Mouse (Mus musculus): ENCODE results near the gene Mtch1. TPM values are rescaled to one million over a fixed set of nuclear protein-coding genes. Genes with fewer than 3 reads are reported as not detected.
"Not testable (repeated sequence)": the region's sequence is repeated elsewhere in the genome, so short reads cannot be mapped to it uniquely, and the experiment has no call there.

Gene Mtch1
- polyA plus RNA-seq (2012), result 10.3 and 12.7 TPM in 2 replicates

GRCm38 (mm10) chr17:29347645-29348256 is at the start of gene Mtch1:
Gene Mtch1 (minus strand): TSS chr17:29347934.
- no peaks in the 10 kb centered on the region for H3K9me3 ChIP-seq (ENCODE audit: control insufficient read depth, low read length)
- peaks cover 35% of the 10 kb centered on the region for H3K4me1 ChIP-seq (ENCODE audit: control insufficient read depth)
- H3K27me3 ChIP-seq (ENCODE audit: control insufficient read depth), result no peaks in the 10 kb centered on the region
- H3K4me3 ChIP-seq (replicated peaks), result peak within 1 kb of the TSS; percentile 77
- peaks cover 24% of the 10 kb centered on the region for H3K36me3 ChIP-seq (ENCODE audit: control insufficient read depth)
- no peak for TF ChIP-seq TAL1 (IDR thresholded peaks at IDR 0.05; ENCODE audit: low read length)

DNA sequence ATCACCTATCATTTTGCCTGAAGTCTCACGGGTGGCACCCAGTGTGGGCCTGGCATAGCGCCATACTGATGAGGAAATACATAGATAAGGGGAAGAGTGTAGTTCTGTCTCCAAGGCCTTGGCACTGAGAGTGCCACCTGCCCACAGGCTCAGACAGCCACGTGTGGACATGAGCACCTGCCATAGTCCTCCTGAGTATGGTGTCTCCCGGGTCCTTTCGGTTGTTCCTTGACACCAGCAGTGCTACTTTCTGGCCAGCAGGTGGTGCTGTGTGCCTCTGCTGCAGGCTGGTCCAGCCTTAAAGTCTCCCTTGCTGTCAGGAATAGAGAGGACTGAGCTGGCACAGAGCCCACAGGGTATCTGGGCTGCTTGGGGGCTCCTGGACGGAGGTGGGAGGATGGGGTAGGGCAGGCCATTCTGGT is 49.1 kb upstream of the Mtch1 start:
- H3K9me3 ChIP-seq (ENCODE audit: control insufficient read depth, low read length), result no peaks in the 10 kb centered on the region
- H3K36me3 ChIP-seq (ENCODE audit: control insufficient read depth), result no peaks in the 10 kb centered on the region
- TF ChIP-seq GATA1 (IDR thresholded peaks at IDR 0.05; ENCODE audit: low read length) (no peak), TAL1 (IDR thresholded peaks at IDR 0.05; ENCODE audit: low read length) (no peak)
- peaks cover 7% of the 10 kb centered on the region for H3K27me3 ChIP-seq (ENCODE audit: control insufficient read depth)
- peak overlapping the region; percentile 26 for H3K4me3 ChIP-seq (replicated peaks)
- peaks cover 76% of the 10 kb centered on the region for H3K4me1 ChIP-seq (ENCODE audit: control insufficient read depth)

- Histone ChIP-seq H3K27me3 (ENCODE audit: control insufficient read depth) (peaks cover 5% of the 10 kb centered on the region), H3K9me3 (ENCODE audit: control insufficient read depth, low read length) (no peaks in the 10 kb centered on the region), H3K4me3 (replicated peaks) (no peak overlapping the region), H3K4me1 (ENCODE audit: control insufficient read depth) (peaks cover 80% of the 10 kb centered on the region), H3K36me3 (ENCODE audit: control insufficient read depth) (no peaks in the 10 kb centered on the region)
- TF ChIP-seq GATA1 (IDR thresholded peaks at IDR 0.05; ENCODE audit: low read length), result no peak
- TF ChIP-seq TAL1 (IDR thresholded peaks at IDR 0.05; ENCODE audit: low read length), result no peak
These were observed 48.5 kb upstream of the Mtch1 start for GRCm38 (mm10) chr17:29396056-29396799.

DNA sequence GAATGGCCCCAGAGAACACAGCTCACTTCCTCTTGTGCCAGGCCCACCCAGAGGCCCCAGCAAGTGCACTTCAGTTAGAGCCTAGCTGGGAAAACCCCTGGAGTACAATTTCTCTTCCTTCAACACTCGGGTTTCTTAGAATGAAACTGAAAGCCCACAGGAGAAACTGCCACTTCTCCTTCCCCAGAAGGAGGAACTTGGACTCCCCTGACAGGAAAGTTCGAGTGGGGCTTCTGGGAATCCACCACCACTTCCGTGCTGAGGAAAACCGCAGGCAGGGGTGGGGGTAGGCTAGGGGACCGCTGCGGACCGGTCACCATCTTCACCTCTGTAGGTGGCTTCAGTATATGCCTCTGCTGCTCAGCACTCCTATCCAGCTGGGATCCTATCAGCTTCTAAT is 47.6 kb upstream of the Mtch1 start:
- H3K4me3 ChIP-seq (replicated peaks), result no peak overlapping the region
- no peaks in the 10 kb centered on the region for H3K36me3 ChIP-seq (ENCODE audit: control insufficient read depth)
- peaks cover 81% of the 10 kb centered on the region for H3K4me1 ChIP-seq (ENCODE audit: control insufficient read depth)
- no peak for TF ChIP-seq GATA1 (IDR thresholded peaks at IDR 0.05; ENCODE audit: low read length)
- TF ChIP-seq TAL1 (IDR thresholded peaks at IDR 0.05; ENCODE audit: low read length), result no peak
- peaks cover 5% of the 10 kb centered on the region for H3K27me3 ChIP-seq (ENCODE audit: control insufficient read depth)
- no peaks in the 10 kb centered on the region for H3K9me3 ChIP-seq (ENCODE audit: control insufficient read depth, low read length)

DNA sequence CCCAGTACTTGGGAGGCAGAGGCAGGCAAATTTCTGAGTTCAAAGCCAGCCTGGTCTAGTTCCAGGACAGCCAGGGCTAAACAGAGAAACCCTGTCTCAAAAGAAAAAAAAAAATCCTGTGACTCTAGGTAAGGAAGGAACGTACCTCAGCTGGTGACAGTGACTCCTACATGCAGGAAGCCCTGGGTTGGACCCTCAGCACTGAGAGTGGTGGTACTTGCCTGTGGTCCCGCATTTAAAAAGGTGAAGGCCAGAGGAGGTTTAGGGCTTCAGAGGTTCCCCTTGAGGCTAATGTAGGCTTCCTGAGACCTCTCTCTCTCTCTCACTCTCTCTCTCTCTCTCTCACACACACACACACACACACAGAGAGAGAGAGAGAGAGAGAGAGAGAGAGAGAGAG is 47.0 kb upstream of the Mtch1 start:
- H3K4me1 ChIP-seq (ENCODE audit: control insufficient read depth), result peaks cover 78% of the 10 kb centered on the region
- H3K36me3 ChIP-seq (ENCODE audit: control insufficient read depth); H3K9me3 ChIP-seq (ENCODE audit: control insufficient read depth, low read length); H3K4me3 ChIP-seq (replicated peaks); H3K27me3 ChIP-seq (ENCODE audit: control insufficient read depth): not testable (repeated sequence)

GRCm38 (mm10) chr17:29394106-29394760 is 46.5 kb upstream of the Mtch1 start:
- peaks cover 74% of the 10 kb centered on the region for H3K4me1 ChIP-seq (ENCODE audit: control insufficient read depth)

DNA sequence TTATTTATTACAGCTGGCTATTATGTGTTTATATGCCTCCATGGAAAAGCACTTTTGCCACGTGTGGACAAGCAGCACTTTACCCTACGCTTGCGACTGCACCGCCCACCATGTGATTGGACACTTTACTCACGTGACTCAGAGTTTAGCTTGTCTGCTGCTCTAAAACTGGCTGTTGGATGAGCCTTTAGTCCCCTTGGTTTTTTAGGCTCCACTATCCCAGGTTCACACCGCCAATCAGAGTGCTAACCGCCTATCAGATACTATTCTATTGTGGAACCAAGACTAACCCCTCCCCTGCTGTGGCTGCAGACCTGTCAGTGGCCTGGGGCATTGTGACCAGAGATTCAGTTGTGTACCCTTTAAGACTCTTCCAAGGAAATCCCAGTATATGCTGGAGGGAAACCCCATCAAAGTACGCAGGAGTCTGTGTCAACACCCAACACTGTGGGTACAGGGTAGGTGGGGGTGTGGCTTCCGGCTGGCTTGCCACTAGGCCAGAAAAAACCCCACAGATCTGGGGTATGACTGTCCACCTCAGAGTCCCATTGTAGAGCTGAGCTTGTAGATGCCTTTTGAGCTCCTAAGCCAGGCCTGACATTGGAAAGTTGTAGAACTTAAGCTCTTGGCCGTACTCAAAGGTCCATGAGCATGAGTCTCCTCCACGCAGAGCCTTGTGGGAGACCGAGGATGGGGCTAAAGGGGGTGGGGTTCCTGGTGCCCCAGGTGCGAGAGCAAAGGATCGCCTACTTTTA is 45.8 kb upstream of the Mtch1 start:
- no peaks in the 10 kb centered on the region for H3K9me3 ChIP-seq (ENCODE audit: control insufficient read depth, low read length)
- peaks cover 3% of the 10 kb centered on the region for H3K27me3 ChIP-seq (ENCODE audit: control insufficient read depth)
- H3K4me1 ChIP-seq (ENCODE audit: control insufficient read depth), result peaks cover 69% of the 10 kb centered on the region
- no peak overlapping the region for H3K4me3 ChIP-seq (replicated peaks)
- no peaks in the 10 kb centered on the region for H3K36me3 ChIP-seq (ENCODE audit: control insufficient read depth)
- TF ChIP-seq TAL1 (IDR thresholded peaks at IDR 0.05; ENCODE audit: low read length), result no peak
- no peak for TF ChIP-seq GATA1 (IDR thresholded peaks at IDR 0.05; ENCODE audit: low read length)

More at GRCm38 (mm10) chr17:29394106-29394760, 46.5 kb upstream of the Mtch1 start:
- Histone ChIP-seq H3K9me3 (ENCODE audit: control insufficient read depth, low read length) (no peaks in the 10 kb centered on the region), H3K4me3 (replicated peaks) (no peak overlapping the region), H3K36me3 (ENCODE audit: control insufficient read depth) (no peaks in the 10 kb centered on the region), H3K27me3 (ENCODE audit: control insufficient read depth) (peaks cover 5% of the 10 kb centered on the region)
- TF ChIP-seq GATA1 (IDR thresholded peaks at IDR 0.05; ENCODE audit: low read length) (no peak), TAL1 (IDR thresholded peaks at IDR 0.05; ENCODE audit: low read length) (no peak)

- TF ChIP-seq GATA1 (IDR thresholded peaks at IDR 0.05; ENCODE audit: low read length) (no peak), TAL1 (IDR thresholded peaks at IDR 0.05; ENCODE audit: low read length) (no peak)
- Histone ChIP-seq H3K4me1 (ENCODE audit: control insufficient read depth) (peaks cover 47% of the 10 kb centered on the region), H3K4me3 (replicated peaks) (no peak overlapping the region), H3K36me3 (ENCODE audit: control insufficient read depth) (no peaks in the 10 kb centered on the region), H3K27me3 (ENCODE audit: control insufficient read depth) (peaks cover 2% of the 10 kb centered on the region), H3K9me3 (ENCODE audit: control insufficient read depth, low read length) (no peaks in the 10 kb centered on the region)
These were observed 43.5 kb upstream of the Mtch1 start for GRCm38 (mm10) chr17:29391280-29391679.

GRCm38 (mm10) chr17:29388978-29389377 is 41.2 kb upstream of the Mtch1 start:
- no peak for TF ChIP-seq GATA1 (IDR thresholded peaks at IDR 0.05; ENCODE audit: low read length)
- no peak for TF ChIP-seq TAL1 (IDR thresholded peaks at IDR 0.05; ENCODE audit: low read length)
- Histone ChIP-seq H3K27me3 (ENCODE audit: control insufficient read depth) (no peaks in the 10 kb centered on the region), H3K9me3 (ENCODE audit: control insufficient read depth, low read length) (no peaks in the 10 kb centered on the region), H3K36me3 (ENCODE audit: control insufficient read depth) (no peaks in the 10 kb centered on the region), H3K4me3 (replicated peaks) (no peak overlapping the region), H3K4me1 (ENCODE audit: control insufficient read depth) (peaks cover 33% of the 10 kb centered on the region)

Measured in erythroblast, embryonic 14.5 days (primary cell).